Mouse (Mus musculus) liver, postnatal 0 days (tissue): Measurements from ENCODE around the gene Gm20388.
A peak's percentile ranks its signal among the peaks of the same experiment; 100 is the strongest.

ENCODE experiments used
- CTCF ChIP-seq: sonication (generic); IDR thresholded peaks from 2 replicates; pipeline ENCODE4 v1.5.1; 2016; ENCODE audit warnings: antibody characterized with exemption, low read depth
- EP300 ChIP-seq: IDR thresholded peaks from 2 replicates; pipeline ENCODE4 v1.6.1; 2016; ENCODE audit warnings: antibody characterized with exemption, low read depth, mild to moderate bottlenecking

- TF ChIP-seq CTCF (no peak), EP300 (peak; percentile 68)
Measured at GRCm38 (mm10) chr8:123820780-123821179, 3910.1 kb downstream of the Gm20388 start.
